Mouse (Mus musculus): ENCODE measurements around the gene Kif3c.
A peak's percentile ranks its signal among the peaks of the same experiment; 100 is the strongest.
"Not testable (repeated sequence)": the region's sequence is repeated elsewhere in the genome, so short reads cannot be mapped to it uniquely, and the experiment has no call there.

Gene Kif3c

GRCm38 (mm10) chr12:3368771-3369170 lies 3.8 kb downstream of the Kif3c start:
- DNase-seq (ENCODE audit: low read depth in 1 of 2, low spot score in 2 of 2): no peak

- no peak for DNase-seq (ENCODE audit: low read depth in 1 of 2, low spot score in 2 of 2)
Observed at GRCm38 (mm10) chr12:3370979-3371925, 6.3 kb downstream of the Kif3c start.

- no peak for DNase-seq (ENCODE audit: low read depth in 1 of 2, low spot score in 2 of 2)
Observed at GRCm38 (mm10) chr12:3371991-3372390, 7.1 kb downstream of the Kif3c start.

- no peak for DNase-seq (ENCODE audit: low read depth in 1 of 2, low spot score in 2 of 2)
Observed at GRCm38 (mm10) chr12:3373566-3373965, 8.6 kb downstream of the Kif3c start.

- no peak for DNase-seq (ENCODE audit: low read depth in 1 of 2, low spot score in 2 of 2)
Observed at GRCm38 (mm10) chr12:3374552-3374951, 9.6 kb downstream of the Kif3c start.

GRCm38 (mm10) chr12:3377190-3377589 lies 12.3 kb downstream of the Kif3c start:
- no peak for DNase-seq (ENCODE audit: low read depth in 1 of 2, low spot score in 2 of 2)

GRCm38 (mm10) chr12:3377755-3378154 lies 12.8 kb downstream of the Kif3c start:
- DNase-seq (ENCODE audit: low read depth in 1 of 2, low spot score in 2 of 2): no peak

- DNase-seq (ENCODE audit: low read depth in 1 of 2, low spot score in 2 of 2): no peak
Observed at GRCm38 (mm10) chr12:3384860-3385259, 19.9 kb downstream of the Kif3c start.

- no peak for DNase-seq (ENCODE audit: low read depth in 1 of 2, low spot score in 2 of 2)
Observed at GRCm38 (mm10) chr12:3385271-3385670, 20.3 kb downstream of the Kif3c start.

GRCm38 (mm10) chr12:3385940-3386339 lies 21.0 kb downstream of the Kif3c start:
- DNase-seq (ENCODE audit: low read depth in 1 of 2, low spot score in 2 of 2): no peak

- DNase-seq (ENCODE audit: low read depth in 1 of 2, low spot score in 2 of 2): no peak
Observed at GRCm38 (mm10) chr12:3387891-3388290, 23.0 kb downstream of the Kif3c start.

- no peak for DNase-seq (ENCODE audit: low read depth in 1 of 2, low spot score in 2 of 2)
Observed at GRCm38 (mm10) chr12:3389394-3389793, 24.5 kb downstream of the Kif3c start.

- no peak for DNase-seq (ENCODE audit: low read depth in 1 of 2, low spot score in 2 of 2)
Observed at GRCm38 (mm10) chr12:3390071-3390470, 25.1 kb downstream of the Kif3c start.

- peak; percentile 34 to 59 for DNase-seq (ENCODE audit: low read depth in 1 of 2, low spot score in 2 of 2)
Observed at GRCm38 (mm10) chr12:3390577-3391262, 25.8 kb downstream of the Kif3c start.

GRCm38 (mm10) chr12:3391276-3391675 lies 26.3 kb downstream of the Kif3c start:
- no peak for DNase-seq (ENCODE audit: low read depth in 1 of 2, low spot score in 2 of 2)

- no peak for DNase-seq (ENCODE audit: low read depth in 1 of 2, low spot score in 2 of 2)
Observed at GRCm38 (mm10) chr12:3393140-3393539, 28.2 kb downstream of the Kif3c start.

- DNase-seq (ENCODE audit: low read depth in 1 of 2, low spot score in 2 of 2): no peak
Observed at GRCm38 (mm10) chr12:3396931-3397330, 32.0 kb downstream of the Kif3c start.

- DNase-seq (ENCODE audit: low read depth in 1 of 2, low spot score in 2 of 2): not testable (repeated sequence)
Observed at GRCm38 (mm10) chr12:3405662-3406061, 40.7 kb downstream of the Kif3c start.

- DNase-seq (ENCODE audit: low read depth in 1 of 2, low spot score in 2 of 2): no peak
Observed at GRCm38 (mm10) chr12:3406585-3406984, 41.7 kb downstream of the Kif3c start.

- no peak for DNase-seq (ENCODE audit: low read depth in 1 of 2, low spot score in 2 of 2)
Observed at GRCm38 (mm10) chr12:3414956-3415355, 50.0 kb downstream of the Kif3c start.

GRCm38 (mm10) chr12:3418761-3419160 lies 53.8 kb downstream of the Kif3c start:
- no peak for DNase-seq (ENCODE audit: low read depth in 1 of 2, low spot score in 2 of 2)

- no peak for DNase-seq (ENCODE audit: low read depth in 1 of 2, low spot score in 2 of 2)
Observed at GRCm38 (mm10) chr12:3420519-3420918, 55.6 kb downstream of the Kif3c start.
